Mouse (Mus musculus): Measurements from ENCODE around the gene Ctf1. TPM values are rescaled to one million over a fixed set of nuclear protein-coding genes. Genes with fewer than 3 reads are reported as not detected.
A peak's percentile ranks its signal among the peaks of the same experiment; 100 is the strongest.

Ctf1 gene
- polyA plus RNA-seq, 1 experiment from 2014 or later, result 19.0 TPM

- WGBS, result 0% methylated on average over 27 of the region's 62 CpGs
- peak; percentile 1; the same call in 1 of the 2 replicates for ATAC-seq (replicated peaks; ENCODE audit: insufficient number of reproducible peaks, low FRiP score, low TSS enrichment, low read depth)
Observed at GRCm38 (mm10) chr7:127746494-127747491, 34.3 kb downstream of the Ctf1 start.

GRCm38 (mm10) chr7:127747559-127748234 lies 35.2 kb downstream of the Ctf1 start:
- no peaks in the 10 kb centered on the region for H3K9me3 ChIP-seq (replicated peaks; ENCODE audit: control insufficient read depth, low read length)
- H3K4me2 ChIP-seq (ENCODE audit: low read depth, low read length), result peak overlapping the region; percentile 59
- 29% methylated on average over 6 of the region's 6 CpGs for WGBS
- peak overlapping the region; percentile 88 for H3K4me3 ChIP-seq (ENCODE audit: low read depth, low read length)
- no peak for ATAC-seq (replicated peaks; ENCODE audit: insufficient number of reproducible peaks, low FRiP score, low TSS enrichment, low read depth)
- peak overlapping the region; percentile 90 for H3K9ac ChIP-seq (replicated peaks; ENCODE audit: low read length)
- no peak for DNase-seq (ENCODE audit: low spot score)
- H3K27me3 ChIP-seq (ENCODE audit: control insufficient read depth, insufficient read depth, low read length), result no peaks in the 10 kb centered on the region
- H3K4me1 ChIP-seq (ENCODE audit: control insufficient read depth, insufficient read depth, low read length), result no peaks in the 10 kb centered on the region
- peak overlapping the region; percentile 95 for H3K27ac ChIP-seq (replicated peaks; ENCODE audit: low read depth, low read length)
- peaks cover 23% of the 10 kb centered on the region for H3K36me3 ChIP-seq (replicated peaks; ENCODE audit: control insufficient read depth, insufficient read depth, low read depth, low read length)

More at GRCm38 (mm10) chr7:127746494-127747491, 34.3 kb downstream of the Ctf1 start:
- Histone ChIP-seq H3K27ac (replicated peaks; ENCODE audit: low read depth, low read length) (peak overlapping the region; percentile 95), H3K9ac (replicated peaks; ENCODE audit: low read length) (peak overlapping the region; percentile 90), H3K9me3 (replicated peaks; ENCODE audit: control insufficient read depth, low read length) (no peaks in the 10 kb centered on the region), H3K4me3 (ENCODE audit: low read depth, low read length) (peak overlapping the region; percentile 88), H3K27me3 (ENCODE audit: control insufficient read depth, insufficient read depth, low read length) (no peaks in the 10 kb centered on the region), H3K36me3 (replicated peaks; ENCODE audit: control insufficient read depth, insufficient read depth, low read depth, low read length) (peaks cover 18% of the 10 kb centered on the region), H3K4me2 (ENCODE audit: low read depth, low read length) (peak overlapping the region; percentile 59), H3K4me1 (ENCODE audit: control insufficient read depth, insufficient read depth, low read length) (no peaks in the 10 kb centered on the region)
- peak; percentile 66 for DNase-seq (ENCODE audit: low spot score)

- DNase-seq (ENCODE audit: low spot score) (no peak), ATAC-seq (replicated peaks; ENCODE audit: insufficient number of reproducible peaks, low FRiP score, low TSS enrichment, low read depth) (no peak)
- Histone ChIP-seq H3K4me1 (ENCODE audit: control insufficient read depth, insufficient read depth, low read length) (no peaks in the 10 kb centered on the region), H3K27ac (replicated peaks; ENCODE audit: low read depth, low read length) (no peak overlapping the region), H3K4me2 (ENCODE audit: low read depth, low read length) (peak overlapping the region; percentile 59; the same call in 1 of the 2 replicates), H3K27me3 (ENCODE audit: control insufficient read depth, insufficient read depth, low read length) (no peaks in the 10 kb centered on the region), H3K9me3 (replicated peaks; ENCODE audit: control insufficient read depth, low read length) (no peaks in the 10 kb centered on the region), H3K36me3 (replicated peaks; ENCODE audit: control insufficient read depth, insufficient read depth, low read depth, low read length) (peaks cover 23% of the 10 kb centered on the region), H3K9ac (replicated peaks; ENCODE audit: low read length) (no peak overlapping the region), H3K4me3 (ENCODE audit: low read depth, low read length) (no peak overlapping the region)
- 93% methylated on average over 28 of the region's 28 CpGs for WGBS
Observed at GRCm38 (mm10) chr7:127748235-127748560, 35.7 kb downstream of the Ctf1 start.

GRCm38 (mm10) chr7:127750131-127751127 lies 37.9 kb downstream of the Ctf1 start:
- peaks cover 31% of the 10 kb centered on the region for H3K36me3 ChIP-seq (replicated peaks; ENCODE audit: control insufficient read depth, insufficient read depth, low read depth, low read length)
- no peak overlapping the region for H3K27ac ChIP-seq (replicated peaks; ENCODE audit: low read depth, low read length)
- H3K4me2 ChIP-seq (ENCODE audit: low read depth, low read length), result no peak overlapping the region
- no peak overlapping the region for H3K9ac ChIP-seq (replicated peaks; ENCODE audit: low read length)
- H3K9me3 ChIP-seq (replicated peaks; ENCODE audit: control insufficient read depth, low read length), result no peaks in the 10 kb centered on the region
- DNase-seq (ENCODE audit: low spot score), result peak; percentile 37
- H3K27me3 ChIP-seq (ENCODE audit: control insufficient read depth, insufficient read depth, low read length), result no peaks in the 10 kb centered on the region
- ATAC-seq (replicated peaks; ENCODE audit: insufficient number of reproducible peaks, low FRiP score, low TSS enrichment, low read depth), result no peak
- WGBS, result 85% methylated on average over 19 of the region's 19 CpGs
- H3K4me1 ChIP-seq (ENCODE audit: control insufficient read depth, insufficient read depth, low read length), result no peaks in the 10 kb centered on the region
- no peak overlapping the region for H3K4me3 ChIP-seq (ENCODE audit: low read depth, low read length)

- no peaks in the 10 kb centered on the region for H3K4me1 ChIP-seq (ENCODE audit: control insufficient read depth, insufficient read depth, low read length)
- no peaks in the 10 kb centered on the region for H3K27me3 ChIP-seq (ENCODE audit: control insufficient read depth, insufficient read depth, low read length)
- 89% methylated on average over 5 of the region's 5 CpGs for WGBS
- no peak for DNase-seq (ENCODE audit: low spot score)
- ATAC-seq (replicated peaks; ENCODE audit: insufficient number of reproducible peaks, low FRiP score, low TSS enrichment, low read depth), result no peak
- no peaks in the 10 kb centered on the region for H3K9me3 ChIP-seq (replicated peaks; ENCODE audit: control insufficient read depth, low read length)
- no peak overlapping the region for H3K4me2 ChIP-seq (ENCODE audit: low read depth, low read length)
- H3K9ac ChIP-seq (replicated peaks; ENCODE audit: low read length), result no peak overlapping the region
- H3K36me3 ChIP-seq (replicated peaks; ENCODE audit: control insufficient read depth, insufficient read depth, low read depth, low read length), result peaks cover 33% of the 10 kb centered on the region
- no peak overlapping the region for H3K27ac ChIP-seq (replicated peaks; ENCODE audit: low read depth, low read length)
- H3K4me3 ChIP-seq (ENCODE audit: low read depth, low read length), result no peak overlapping the region
Observed at GRCm38 (mm10) chr7:127751619-127752018, 39.1 kb downstream of the Ctf1 start.

- no peak overlapping the region for H3K4me3 ChIP-seq (ENCODE audit: low read depth, low read length)
- H3K9ac ChIP-seq (replicated peaks; ENCODE audit: low read length), result no peak overlapping the region
- no peak overlapping the region for H3K4me2 ChIP-seq (ENCODE audit: low read depth, low read length)
- H3K9me3 ChIP-seq (replicated peaks; ENCODE audit: control insufficient read depth, low read length), result no peaks in the 10 kb centered on the region
- H3K36me3 ChIP-seq (replicated peaks; ENCODE audit: control insufficient read depth, insufficient read depth, low read depth, low read length), result peaks cover 33% of the 10 kb centered on the region
- ATAC-seq (replicated peaks; ENCODE audit: insufficient number of reproducible peaks, low FRiP score, low TSS enrichment, low read depth), result no peak
- no peaks in the 10 kb centered on the region for H3K4me1 ChIP-seq (ENCODE audit: control insufficient read depth, insufficient read depth, low read length)
- no peak overlapping the region for H3K27ac ChIP-seq (replicated peaks; ENCODE audit: low read depth, low read length)
- WGBS, result 94% methylated on average over 27 of the region's 27 CpGs
- H3K27me3 ChIP-seq (ENCODE audit: control insufficient read depth, insufficient read depth, low read length), result no peaks in the 10 kb centered on the region
- no peak for DNase-seq (ENCODE audit: low spot score)
Observed at GRCm38 (mm10) chr7:127752069-127752468, 39.5 kb downstream of the Ctf1 start.

GRCm38 (mm10) chr7:127753158-127753557 lies 40.6 kb downstream of the Ctf1 start:
- Histone ChIP-seq H3K9ac (replicated peaks; ENCODE audit: low read length) (no peak overlapping the region), H3K9me3 (replicated peaks; ENCODE audit: control insufficient read depth, low read length) (no peaks in the 10 kb centered on the region), H3K27me3 (ENCODE audit: control insufficient read depth, insufficient read depth, low read length) (no peaks in the 10 kb centered on the region), H3K36me3 (replicated peaks; ENCODE audit: control insufficient read depth, insufficient read depth, low read depth, low read length) (peaks cover 33% of the 10 kb centered on the region), H3K4me2 (ENCODE audit: low read depth, low read length) (no peak overlapping the region), H3K4me3 (ENCODE audit: low read depth, low read length) (no peak overlapping the region), H3K4me1 (ENCODE audit: control insufficient read depth, insufficient read depth, low read length) (no peaks in the 10 kb centered on the region), H3K27ac (replicated peaks; ENCODE audit: low read depth, low read length) (no peak overlapping the region)
- 70% methylated on average over 5 of the region's 5 CpGs for WGBS
- DNase-seq (ENCODE audit: low spot score), result no peak
- ATAC-seq (replicated peaks; ENCODE audit: insufficient number of reproducible peaks, low FRiP score, low TSS enrichment, low read depth), result no peak

All from embryonic facial prominence, embryonic 11.5 days (tissue).